Mouse (Mus musculus): Measurements from ENCODE around the gene Hadh. TPM values are rescaled to one million over a fixed set of nuclear protein-coding genes. Genes with fewer than 3 reads are reported as not detected.

The Hadh gene
- total RNA-seq (2012; rRNA removed) (46.9 and 49.5 TPM in 2 replicates), total RNA-seq (2014; rRNA removed) (41.0 and 42.3 TPM in 2 replicates), polyA plus RNA-seq (2012; ENCODE audit: insufficient read length, low read depth) (65.2 and 73.4 TPM in 2 replicates)

DNA sequence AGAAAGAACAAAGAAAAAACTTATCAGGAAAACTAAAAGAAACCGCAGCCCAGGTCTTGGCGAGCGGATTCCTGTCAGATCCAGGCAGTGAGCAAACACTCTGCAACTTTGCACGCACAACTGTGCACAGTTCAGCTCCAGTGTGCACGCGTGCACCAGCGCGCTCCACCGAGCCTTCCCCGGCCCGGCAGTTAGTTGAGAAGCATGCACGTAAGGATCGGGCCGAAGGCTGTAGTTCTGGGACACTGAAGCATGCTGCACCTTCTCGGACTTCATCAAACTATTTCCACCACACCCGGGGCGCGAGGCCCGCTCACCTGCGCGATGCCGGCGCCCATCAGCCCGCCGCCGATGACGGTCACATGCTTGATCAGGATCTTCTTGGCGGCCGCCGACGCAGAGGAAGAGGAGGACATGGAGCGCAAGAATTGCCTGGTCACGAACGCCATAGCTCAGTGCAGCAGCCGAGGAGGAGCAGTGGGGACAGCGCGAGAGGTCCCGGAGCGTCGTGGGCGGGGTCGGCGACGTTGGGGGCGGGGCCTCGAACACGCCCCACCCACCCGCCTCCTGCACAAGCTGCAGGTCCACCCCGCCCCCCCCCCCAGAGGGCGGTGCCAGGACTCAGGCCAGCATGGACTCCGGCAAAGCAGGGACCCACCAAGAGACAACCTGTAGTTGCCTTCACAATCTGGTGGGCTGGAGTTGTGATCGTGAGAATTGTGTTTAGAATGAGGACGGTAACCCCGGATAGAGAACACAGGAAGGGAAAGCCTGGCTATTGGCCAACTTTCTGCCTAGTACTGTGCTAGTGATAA, at the start of gene Hadh:
Hadh (minus strand) TSS at position 543 of the 815 bp plus-strand sequence.
- Histone ChIP-seq H3K79me2 (replicated peaks; ENCODE audit: control insufficient read depth, extremely low read depth, insufficient read depth, poor library complexity, severe bottlenecking) (no peaks in the 10 kb centered on the region), H3K4me1 (ENCODE audit: control insufficient read depth in 1 of 2, insufficient read depth in 2 of 2) (peaks cover 0 to 24% of the 10 kb centered on the region in 2 experiments; a peak in 3 of 4 replicates), H3K27me3 (replicated peaks) (no peaks in the 10 kb centered on the region), H3K9ac (ENCODE audit: insufficient read depth, low read depth) (peak within 1 kb of the TSS; percentile 34), H3K9me3 (replicated peaks; ENCODE audit: low read length) (no peaks in the 10 kb centered on the region), H3K27ac (ENCODE audit: insufficient read depth, low read depth) (0 out of 2 replicates have a peak within 1 kb of the TSS, but pooled peaks have one; percentile 5), H3K4me3 (replicated peaks in 1 of 3; ENCODE audit: low read depth in 2 of 3, low read length in 2 of 3, poor library complexity in 1 of 3) (peak within 1 kb of the TSS; percentile 53 to 79 (median 75)), H3K4me2 (ENCODE audit: insufficient read depth, low read depth, poor library complexity, severe bottlenecking) (peak within 1 kb of the TSS; percentile 71), H3K36me3 (replicated peaks in 1 of 2; ENCODE audit: control insufficient read depth in 1 of 2, insufficient read depth in 1 of 2, low read length in 1 of 2) (peaks cover 0 to 18% of the 10 kb centered on the region in 2 experiments)
- dilution Hi-C loops (cut with MboI; ENCODE audit: extremely low pct_ligation_motif_present, extremely low pct_unique_long_range_greater_than_20kb, low sequenced_read_pairs) = no loop called here
- TF ChIP-seq IRF4 (IDR thresholded peaks at IDR 0.05; ENCODE audit: low read depth, low read length) = peak; percentile 4; the same call in 1 of the 2 replicates
- no peak for TF ChIP-seq RCOR1 (conservative IDR thresholded peaks at IDR 0.05; ENCODE audit: low read depth, low read length)
- no peak for TF ChIP-seq EP300 (IDR thresholded peaks at IDR 0.05; ENCODE audit: low read length)
- TF ChIP-seq CTCF (conservative IDR thresholded peaks at IDR 0.05 in 1 of 2, IDR thresholded peaks at IDR 0.05 in 1 of 2; ENCODE audit: low read depth in 2 of 2, low read length in 2 of 2) = no peak
- no peak for TF ChIP-seq PAX5 (IDR thresholded peaks at IDR 0.05; ENCODE audit: low read length)
- TF ChIP-seq SIN3A (IDR thresholded peaks at IDR 0.05; ENCODE audit: low read length) = 0 out of 2 replicates have a peak, but pooled peaks have one; percentile 43
- no peak for TF ChIP-seq MAFK (IDR thresholded peaks at IDR 0.05; ENCODE audit: insufficient replicate concordance, low read length)
- TF ChIP-seq NELFE (IDR thresholded peaks at IDR 0.05; ENCODE audit: low read depth, low read length) = peak; percentile 67
- TF ChIP-seq MYC (IDR thresholded peaks at IDR 0.05; ENCODE audit: low read depth, low read length) = no peak
- no peak for TF ChIP-seq USF1 (IDR thresholded peaks at IDR 0.05; ENCODE audit: low read depth, low read length)
- TF ChIP-seq NRF1 (IDR thresholded peaks at IDR 0.05; ENCODE audit: low read depth, low read length) = no peak
- TF ChIP-seq POLR2A (IDR thresholded peaks at IDR 0.05; ENCODE audit: low read depth, low read length) = peak; percentile 75
- peak; percentile 70; the same call in 1 of the 2 replicates for TF ChIP-seq ZMIZ1 (IDR thresholded peaks at IDR 0.05; ENCODE audit: low read depth, low read length)
- TF ChIP-seq KAT2A (IDR thresholded peaks at IDR 0.05; ENCODE audit: insufficient replicate concordance, low read length) = no peak
- no peak for TF ChIP-seq ETS1 (conservative IDR thresholded peaks at IDR 0.05; ENCODE audit: low read depth, low read length)
- no peak for TF ChIP-seq SMC3 (IDR thresholded peaks at IDR 0.05; ENCODE audit: low read depth, low read length)
- no peak for TF ChIP-seq BHLHE40 (IDR thresholded peaks at IDR 0.05; ENCODE audit: low read depth, low read length)
- no peak for TF ChIP-seq USF2 (conservative IDR thresholded peaks at IDR 0.05; ENCODE audit: low read depth, low read length)
- no peak for TF ChIP-seq CHD1 (IDR thresholded peaks at IDR 0.05; ENCODE audit: low read depth, low read length)
- no peak; the same call in 1 of the 2 replicates for TF ChIP-seq CHD2 (IDR thresholded peaks at IDR 0.05; ENCODE audit: low read length)
- TF ChIP-seq E2F4 (IDR thresholded peaks at IDR 0.05; ENCODE audit: insufficient replicate concordance, low read depth, low read length) = no peak
- peak; percentile 71 for TF ChIP-seq MXI1 (IDR thresholded peaks at IDR 0.05; ENCODE audit: low read depth, low read length)
- TF ChIP-seq RAD21 (IDR thresholded peaks at IDR 0.05; ENCODE audit: low read depth, low read length) = no peak
- no peak for TF ChIP-seq ELF1 (IDR thresholded peaks at IDR 0.05; ENCODE audit: low read depth, low read length)
- no peak for TF ChIP-seq TBP (conservative IDR thresholded peaks at IDR 0.05; ENCODE audit: low read depth, low read length)
- TF ChIP-seq MAX (IDR thresholded peaks at IDR 0.05; ENCODE audit: low read length) = no peak
- no peak for TF ChIP-seq JUN (IDR thresholded peaks at IDR 0.05; ENCODE audit: insufficient read depth, low read depth, low read length)
- TF ChIP-seq MEF2A (IDR thresholded peaks at IDR 0.05; ENCODE audit: borderline replicate concordance, low read depth, low read length) = no peak
- TF ChIP-seq ZKSCAN1 (IDR thresholded peaks at IDR 0.05; ENCODE audit: borderline replicate concordance, low read depth, low read length) = no peak
- TF ChIP-seq UBTF (IDR thresholded peaks at IDR 0.05; ENCODE audit: low read depth, low read length) = no peak
- no peak for TF ChIP-seq GABPA (IDR thresholded peaks at IDR 0.05; ENCODE audit: insufficient replicate concordance, low read depth, low read length)
- peak; percentile 12; the same call in 1 of the 2 replicates for TF ChIP-seq HCFC1 (IDR thresholded peaks at IDR 0.05; ENCODE audit: low read depth, low read length)
- no peak for TF ChIP-seq POLR2AphosphoS2 (IDR thresholded peaks at IDR 0.05; ENCODE audit: low read depth, low read length)
- in situ Hi-C loops (cut with MboI; ENCODE audit: low pct_ligation_motif_present, low pct_unique_long_range_greater_than_20kb, low sequenced_read_pairs) = no loop called here
- peak; percentile 82 for DNase-seq (ENCODE audit: extremely low read depth)

Measured in CH12.LX (cell line).